Mouse (Mus musculus) layer of hippocampus, adult 9-11 months (tissue): Measurements from ENCODE around the gene Camk2b.

ENCODE experiments used
- DNase-seq: peaks from one replicate; pipeline ENCODE4 v3.0.0; 2022

The Camk2b gene

DNA sequence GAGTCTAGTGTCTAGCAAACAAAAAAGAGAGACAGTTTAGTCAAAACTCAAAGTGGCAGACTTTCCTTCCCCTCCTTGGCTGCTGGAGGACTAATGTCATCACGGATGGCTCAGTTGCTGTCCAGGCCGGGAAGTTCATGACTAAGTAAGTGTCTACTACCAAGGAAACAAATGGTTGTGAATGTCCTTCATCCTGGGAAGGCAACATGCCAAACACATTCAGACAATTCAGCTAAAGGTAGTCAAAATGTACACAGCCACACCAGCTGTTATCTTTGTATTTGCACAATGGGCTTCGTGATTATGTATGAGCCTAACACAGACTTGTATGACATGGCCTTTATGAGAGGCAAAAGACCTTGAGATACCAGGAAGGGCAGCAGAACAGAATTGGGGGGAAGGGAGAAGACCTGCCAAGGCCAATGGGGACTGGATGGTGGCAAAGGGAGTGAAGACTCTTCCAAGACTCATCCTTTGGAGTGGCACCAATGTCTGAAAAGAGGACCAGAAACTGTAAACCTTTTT is 139.4 kb downstream of the Camk2b start:
- no peak for DNase-seq

DNA sequence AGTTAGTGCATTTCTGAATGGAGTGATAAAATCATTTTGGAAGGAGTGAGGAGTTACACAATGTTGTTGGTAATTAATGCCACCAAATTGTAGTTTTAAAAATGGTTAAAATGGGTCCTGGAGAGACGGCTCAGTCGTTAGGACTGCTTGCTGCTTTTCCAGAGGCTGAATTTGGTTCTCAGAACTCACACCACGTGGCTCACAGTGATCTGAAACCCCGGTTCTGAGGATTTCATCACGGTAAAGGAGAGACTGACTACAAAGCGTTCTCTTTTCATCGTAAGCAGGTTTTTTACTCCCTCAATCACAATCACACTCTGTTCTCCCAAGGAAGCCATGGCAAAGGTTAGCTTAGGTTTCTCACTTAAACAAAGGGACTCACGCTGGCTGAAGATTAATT is 141.5 kb downstream of the Camk2b start:
- DNase-seq = no peak

DNA sequence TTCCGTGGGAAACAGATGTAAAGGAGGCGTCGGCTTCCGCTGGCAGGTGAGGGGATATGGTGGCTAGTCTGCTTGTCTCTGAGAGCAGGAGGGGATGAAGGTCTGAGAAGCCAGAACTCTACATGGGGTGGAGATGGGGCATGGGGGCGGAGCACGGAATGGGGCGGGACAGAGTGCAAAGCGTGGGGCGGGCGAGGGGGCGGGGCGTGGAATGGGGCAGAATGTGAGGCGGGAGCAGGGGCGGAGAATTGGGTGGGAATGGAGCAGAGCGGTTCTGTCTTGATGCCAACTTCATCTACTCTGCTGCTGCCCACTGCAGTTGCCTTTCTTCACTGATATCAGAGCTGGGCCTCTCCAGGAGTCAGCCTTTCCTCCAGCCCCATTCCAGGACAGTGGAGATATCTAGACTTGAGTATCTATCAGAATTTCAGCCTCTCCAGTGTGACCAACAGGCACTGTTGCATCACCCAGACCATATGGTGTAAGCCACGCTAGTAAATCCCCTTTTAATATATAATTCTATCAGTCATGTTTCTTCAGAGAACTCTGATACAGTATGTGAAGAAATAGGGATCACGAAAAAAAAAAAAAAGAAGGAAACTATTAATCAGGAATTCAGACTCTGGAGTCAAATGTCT is 145.7 kb downstream of the Camk2b start:
- no peak for DNase-seq
